ENCODE assay signal across 17 mouse cellular contexts in genomic region chr13:113696838-113697321, GRCm38 (mm10). TPM values are rescaled to one million over a fixed set of nuclear protein-coding genes. Genes with fewer than 3 reads are reported as not detected.
DNase-seq lines count a peak whose midpoint lies in the region; ATAC-seq and TF ChIP-seq lines count a peak whose summit lies in the region.
"Had no signal": no experiment of that assay in that cellular context is flagged by ENCODE, and none has a peak within 500 bp of the region (broad histone marks: within the 10 kb centered on the region; RNA-seq: fewer than 3 reads in every experiment).

No protein-coding gene starts in this region.

- no peak overlapping the region for H3K4me3 ChIP-seq in kidney, embryonic 16.5 days (ENCODE audit: low read length)
- H3K4me3 ChIP-seq in neural tube, embryonic 14.5 days (ENCODE audit: low read depth, low read length) = no peak overlapping the region
- H3K4me3 ChIP-seq in neural tube, embryonic 15.5 days (replicated peaks) = no peak overlapping the region
- H3K4me3 ChIP-seq in midbrain, postnatal 0 days (ENCODE audit: low read depth, low read length) = no peak overlapping the region
- H3K4me3 ChIP-seq: erythroblast, embryonic 14.5 days; hindbrain, embryonic 15.5 days; layer of hippocampus, adult 2 months; liver, embryonic 13.5 days had no signal

- 30% methylated on average over 4 of the region's 4 CpGs for WGBS in kidney, embryonic 16.5 days
- WGBS in neural tube, embryonic 14.5 days = 26% methylated on average over 4 of the region's 4 CpGs
- WGBS in neural tube, embryonic 15.5 days = 29% methylated on average over 4 of the region's 4 CpGs
- 41% methylated on average over 4 of the region's 4 CpGs for WGBS in midbrain, postnatal 0 days

- no peak overlapping the region for H3K4me2 ChIP-seq in kidney, embryonic 16.5 days (replicated peaks; ENCODE audit: low read depth, low read length)
- H3K4me2 ChIP-seq in neural tube, embryonic 14.5 days (ENCODE audit: low read depth, low read length) = no peak overlapping the region
- H3K4me2 ChIP-seq in neural tube, embryonic 15.5 days = no peak overlapping the region
- H3K4me2 ChIP-seq in midbrain, postnatal 0 days (ENCODE audit: low read depth, low read length, poor library complexity, severe bottlenecking) = no peak overlapping the region
- H3K4me2 ChIP-seq: heart, embryonic 11.5 days; hindbrain, embryonic 15.5 days; liver, embryonic 13.5 days had no signal

- peak overlapping the region; percentile 16; the same call in 1 of the 2 replicates for H3K27ac ChIP-seq in kidney, embryonic 16.5 days (ENCODE audit: low read length)
- no peak overlapping the region for H3K27ac ChIP-seq in neural tube, embryonic 14.5 days (ENCODE audit: low read depth, low read length)
- H3K27ac ChIP-seq in neural tube, embryonic 15.5 days (replicated peaks) = no peak overlapping the region
- no peak overlapping the region for H3K27ac ChIP-seq in midbrain, postnatal 0 days (ENCODE audit: low read depth, low read length)
- H3K27ac ChIP-seq: hindbrain, embryonic 15.5 days; layer of hippocampus, adult 2 months; liver, embryonic 13.5 days had no signal

- no peaks in the 10 kb centered on the region for H3K36me3 ChIP-seq in kidney, embryonic 16.5 days (ENCODE audit: insufficient read depth, low read length)
- H3K36me3 ChIP-seq in neural tube, embryonic 14.5 days (ENCODE audit: control insufficient read depth, insufficient read depth, low read length) = no peaks in the 10 kb centered on the region
- no peaks in the 10 kb centered on the region for H3K36me3 ChIP-seq in neural tube, embryonic 15.5 days
- H3K36me3 ChIP-seq in midbrain, postnatal 0 days (ENCODE audit: insufficient read depth, low read length) = no peaks in the 10 kb centered on the region
- H3K36me3 ChIP-seq: hindbrain, embryonic 15.5 days; liver, embryonic 13.5 days had no signal

- TF ChIP-seq CTCF in midbrain, postnatal 0 days (IDR thresholded peaks at IDR 0.05) = no peak

- peak; percentile 21 to 29 for DNase-seq in cerebellum, postnatal 14 days
- DNase-seq in cerebellum, adult 11-12 months = no peak
- DNase-seq in kidney, adult 18-20 months = no peak
- DNase-seq in midbrain, postnatal 0 days (ENCODE audit: low spot score) = peak; percentile 42
- DNase-seq in thymus, postnatal 14 days = no peak
- DNase-seq: cerebellum, adult 9-10 months; gastrocnemius, postnatal 10 days; liver, embryonic 13.5 days had no signal

- peaks cover 6% of the 10 kb centered on the region for H3K9me3 ChIP-seq in kidney, embryonic 16.5 days (ENCODE audit: low read length)
- no peaks in the 10 kb centered on the region for H3K9me3 ChIP-seq in neural tube, embryonic 14.5 days (ENCODE audit: control insufficient read depth, low read length)
- H3K9me3 ChIP-seq in neural tube, embryonic 15.5 days (replicated peaks) = no peaks in the 10 kb centered on the region
- no peaks in the 10 kb centered on the region for H3K9me3 ChIP-seq in midbrain, postnatal 0 days (ENCODE audit: low read length)
- H3K9me3 ChIP-seq: hindbrain, embryonic 15.5 days; liver, embryonic 13.5 days had no signal

- no peak overlapping the region for H3K9ac ChIP-seq in kidney, embryonic 16.5 days (replicated peaks; ENCODE audit: low read length)
- no peak overlapping the region for H3K9ac ChIP-seq in neural tube, embryonic 14.5 days (replicated peaks; ENCODE audit: low read depth, low read length)
- no peak overlapping the region for H3K9ac ChIP-seq in neural tube, embryonic 15.5 days (replicated peaks)
- H3K9ac ChIP-seq in midbrain, postnatal 0 days (replicated peaks; ENCODE audit: low read length, poor library complexity, severe bottlenecking) = no peak overlapping the region
- H3K9ac ChIP-seq: hindbrain, embryonic 15.5 days; liver, embryonic 13.5 days had no signal

- no peaks in the 10 kb centered on the region for H3K4me1 ChIP-seq in kidney, embryonic 16.5 days (ENCODE audit: insufficient read depth, low read length)
- peaks cover 8% of the 10 kb centered on the region; the same call in 1 of the 2 replicates for H3K4me1 ChIP-seq in neural tube, embryonic 14.5 days (ENCODE audit: control insufficient read depth, insufficient read depth, low read length)
- peaks cover 29% of the 10 kb centered on the region for H3K4me1 ChIP-seq in neural tube, embryonic 15.5 days
- H3K4me1 ChIP-seq in midbrain, postnatal 0 days (ENCODE audit: insufficient read depth, low read length) = 0 out of 2 replicates have a peak, but pooled peaks cover 2% of the 10 kb centered on the region

- H3K27me3 ChIP-seq in kidney, embryonic 16.5 days (ENCODE audit: insufficient read depth, low read length) = no peaks in the 10 kb centered on the region
- H3K27me3 ChIP-seq in neural tube, embryonic 14.5 days (ENCODE audit: control insufficient read depth, insufficient read depth, low read length) = no peaks in the 10 kb centered on the region
- no peaks in the 10 kb centered on the region for H3K27me3 ChIP-seq in neural tube, embryonic 15.5 days (replicated peaks)
- no peaks in the 10 kb centered on the region for H3K27me3 ChIP-seq in midbrain, postnatal 0 days (ENCODE audit: insufficient read depth, low read length)
- H3K27me3 ChIP-seq: hindbrain, embryonic 15.5 days; liver, embryonic 13.5 days had no signal

- no peak for ATAC-seq in kidney, embryonic 16.5 days (ENCODE audit: low FRiP score, low TSS enrichment)
- 0 out of 2 replicates have a peak, but pooled peaks have one; percentile 19 for ATAC-seq in neural tube, embryonic 14.5 days (ENCODE audit: low read depth)
- ATAC-seq in neural tube, embryonic 15.5 days (ENCODE audit: low FRiP score) = no peak
- ATAC-seq in midbrain, postnatal 0 days (ENCODE audit: low FRiP score) = no peak

RNA-seq across cellular contexts. Expression of gene Hspb3, which starts 33.4 kb away (rescaled TPM):
- 0.27 and 0.71 TPM in 2 replicates for polyA plus RNA-seq in kidney, embryonic 16.5 days (2015; fragmentation: Nextera tagmentation; extraction: Ambion mirVana)
- 0.36 TPM in 2 replicates for polyA plus RNA-seq in neural tube, embryonic 14.5 days (2014; fragmentation: Nextera tagmentation; extraction: Ambion mirVana)
- 0.49 and 1.8 TPM in 2 replicates for polyA plus RNA-seq in neural tube, embryonic 15.5 days (2015; fragmentation: Nextera tagmentation; extraction: Ambion mirVana)
- total RNA-seq in midbrain, postnatal 0 days (2014; rRNA removed) = not detected in 2 replicates
- 0.82 and 1.0 TPM in 2 replicates for polyA plus RNA-seq in midbrain, postnatal 0 days (2015; fragmentation: Nextera tagmentation; extraction: Ambion mirVana)
- polyA plus RNA-seq: erythroblast, embryonic 14.5 days; spleen, adult 2 months; testis, adult 2 months had no signal

Comparison
In these comparisons a context has a peak if more than half of its experiments do, and no peak if none do; other contexts are left out.
1. DNase-seq: peak in cerebellum, postnatal 14 days (2 of 2) and midbrain, postnatal 0 days (single experiment); none in cerebellum, adult 11-12 months (single experiment), kidney, adult 18-20 months (single experiment) and thymus, postnatal 14 days (single experiment).